18 mouse cellular contexts compared by ENCODE assay signal in genomic region chr4:65548561-65548960, GRCm38 (mm10). TPM values are rescaled to one million over a fixed set of nuclear protein-coding genes. Genes with fewer than 3 reads are reported as not detected.
DNase-seq lines count a peak whose midpoint lies in the region; ATAC-seq lines count a peak whose summit lies in the region.
"Had no signal": no experiment of that assay in that cellular context is flagged by ENCODE, and none has a peak within 500 bp of the region (broad histone marks: within the 10 kb centered on the region; RNA-seq: fewer than 3 reads in every experiment).

No protein-coding gene starts in this region.

- no peaks in the 10 kb centered on the region for H3K36me3 ChIP-seq in kidney, embryonic 14.5 days (ENCODE audit: control insufficient read depth, insufficient read depth, low read length)
- H3K36me3 ChIP-seq in intestine, embryonic 16.5 days (ENCODE audit: control insufficient read depth, insufficient read depth, low read length): no peaks in the 10 kb centered on the region
- H3K36me3 ChIP-seq: embryonic facial prominence, embryonic 15.5 days; intestine, embryonic 15.5 days; liver, embryonic 13.5 days; midbrain, embryonic 15.5 days; neural tube, embryonic 13.5 days; stomach, embryonic 15.5 days had no signal

- DNase-seq in kidney, adult 18-20 months: peak; percentile 3
- peak; percentile 72 for DNase-seq in gastrocnemius, adult 18-20 months (ENCODE audit: low spot score)
- peak; percentile 76 to 80 for DNase-seq in heart, adult 9 months (ENCODE audit: low spot score in 2 of 2)
- DNase-seq in lung, postnatal 14 days: peak; percentile 23
- DNase-seq in yolk sac, embryonic 10.5 days (ENCODE audit: low spot score): no peak
- no peak for DNase-seq in c-Kit-positive CD71-positive TER-119-positive erythroid progenitor cells, embryonic 14.5 days (ENCODE audit: low spot score)
- DNase-seq: cerebellum, adult 9-10 months; forebrain, postnatal 0 days; liver, embryonic 13.5 days had no signal

- 74% methylated on average over 6 of the region's 6 CpGs for WGBS in kidney, embryonic 14.5 days
- WGBS in intestine, embryonic 16.5 days: 63% methylated on average over 6 of the region's 6 CpGs

- no peak overlapping the region for H3K4me2 ChIP-seq in kidney, embryonic 14.5 days (replicated peaks; ENCODE audit: low read depth, low read length)
- H3K4me2 ChIP-seq in intestine, embryonic 16.5 days (ENCODE audit: low read depth, low read length): no peak overlapping the region
- H3K4me2 ChIP-seq: embryonic facial prominence, embryonic 15.5 days; intestine, embryonic 15.5 days; liver, embryonic 13.5 days; midbrain, embryonic 15.5 days; neural tube, embryonic 13.5 days; stomach, embryonic 15.5 days had no signal

- H3K27ac ChIP-seq in kidney, embryonic 14.5 days (ENCODE audit: low read depth, low read length): no peak overlapping the region
- H3K27ac ChIP-seq in intestine, embryonic 16.5 days (ENCODE audit: low read length): no peak overlapping the region
- H3K27ac ChIP-seq: embryonic facial prominence, embryonic 15.5 days; intestine, embryonic 15.5 days; layer of hippocampus, adult 2 months; liver, embryonic 13.5 days; midbrain, embryonic 15.5 days; neural tube, embryonic 13.5 days; stomach, embryonic 15.5 days had no signal

- H3K27me3 ChIP-seq in kidney, embryonic 14.5 days (ENCODE audit: control insufficient read depth, insufficient read depth, low read length): no peaks in the 10 kb centered on the region
- no peaks in the 10 kb centered on the region for H3K27me3 ChIP-seq in intestine, embryonic 16.5 days (replicated peaks; ENCODE audit: control insufficient read depth, insufficient read depth, low read length)
- H3K27me3 ChIP-seq: embryonic facial prominence, embryonic 15.5 days; intestine, embryonic 15.5 days; liver, embryonic 13.5 days; midbrain, embryonic 15.5 days; neural tube, embryonic 13.5 days; Patski; stomach, embryonic 15.5 days had no signal

- H3K4me3 ChIP-seq in kidney, embryonic 14.5 days (ENCODE audit: low read length): no peak overlapping the region
- H3K4me3 ChIP-seq in intestine, embryonic 16.5 days (ENCODE audit: low read length): no peak overlapping the region
- H3K4me3 ChIP-seq: embryonic facial prominence, embryonic 15.5 days; intestine, embryonic 15.5 days; layer of hippocampus, adult 2 months; liver, embryonic 13.5 days; midbrain, embryonic 15.5 days; neural tube, embryonic 13.5 days; stomach, embryonic 15.5 days had no signal

- no peaks in the 10 kb centered on the region for H3K9me3 ChIP-seq in kidney, embryonic 14.5 days (ENCODE audit: control insufficient read depth, low read length)
- no peaks in the 10 kb centered on the region for H3K9me3 ChIP-seq in intestine, embryonic 16.5 days (ENCODE audit: control insufficient read depth, low read length)
- H3K9me3 ChIP-seq: embryonic facial prominence, embryonic 15.5 days; intestine, embryonic 15.5 days; liver, embryonic 13.5 days; midbrain, embryonic 15.5 days; neural tube, embryonic 13.5 days; stomach, embryonic 15.5 days had no signal

- H3K4me1 ChIP-seq in kidney, embryonic 14.5 days (ENCODE audit: control insufficient read depth, insufficient read depth, low read length): no peaks in the 10 kb centered on the region
- H3K4me1 ChIP-seq in intestine, embryonic 16.5 days (ENCODE audit: control insufficient read depth, insufficient read depth, low read length): no peaks in the 10 kb centered on the region
- H3K4me1 ChIP-seq: embryonic facial prominence, embryonic 15.5 days; intestine, embryonic 15.5 days; liver, embryonic 13.5 days; midbrain, embryonic 15.5 days; neural tube, embryonic 13.5 days; stomach, embryonic 15.5 days had no signal

- no peak for ATAC-seq in kidney, embryonic 14.5 days (ENCODE audit: low FRiP score, low TSS enrichment)
- no peak for ATAC-seq in intestine, embryonic 16.5 days
- ATAC-seq: forebrain, postnatal 0 days; intestine, embryonic 15.5 days; midbrain, embryonic 15.5 days; Patski had no signal

- no peak overlapping the region for H3K9ac ChIP-seq in kidney, embryonic 14.5 days (ENCODE audit: low read depth, low read length)
- no peak overlapping the region for H3K9ac ChIP-seq in intestine, embryonic 16.5 days (ENCODE audit: low read depth, low read length)
- H3K9ac ChIP-seq: embryonic facial prominence, embryonic 15.5 days; forebrain, postnatal 0 days; intestine, embryonic 15.5 days; liver, embryonic 13.5 days; midbrain, embryonic 15.5 days; neural tube, embryonic 13.5 days; stomach, embryonic 15.5 days had no signal

RNA-seq across cellular contexts. Expression of gene Trim32, which starts 56.2 kb away (rescaled TPM):
- polyA plus RNA-seq in kidney, embryonic 14.5 days (2014; fragmentation: Nextera tagmentation; extraction: Ambion mirVana): 31.0 and 56.2 TPM in 2 replicates
- 10 to 100 TPM; 11.8 to 13.0 TPM for total RNA-seq in gastrocnemius, adult 18-20 months (2021)
- 39.9 and 42.4 TPM in 2 replicates for polyA plus RNA-seq in intestine, embryonic 16.5 days (2015; fragmentation: Nextera tagmentation; extraction: Ambion mirVana)

Comparison
In these comparisons a context has a peak if more than half of its experiments do, and no peak if none do; other contexts are left out.
1. DNase-seq: peak in kidney, adult 18-20 months (single experiment), gastrocnemius, adult 18-20 months (single experiment), heart, adult 9 months (2 of 2) and lung, postnatal 14 days (single experiment); none in yolk sac, embryonic 10.5 days (single experiment) and c-Kit-positive CD71-positive TER-119-positive erythroid progenitor cells, embryonic 14.5 days (single experiment).